Mouse (Mus musculus) cerebellum, adult (tissue): ENCODE results near the gene Ighmbp2.

Experiments
- ATAC-seq: cut with Nextera tagmentation; 2 replicates; pipeline ENCODE4 v1.9.2; 2017; ENCODE audit warnings: mild to moderate bottlenecking, moderate library complexity, mixed read lengths; ENCODE audit not compliant: insufficient number of reproducible peaks, low FRiP score, low TSS enrichment

Ighmbp2 gene

DNA sequence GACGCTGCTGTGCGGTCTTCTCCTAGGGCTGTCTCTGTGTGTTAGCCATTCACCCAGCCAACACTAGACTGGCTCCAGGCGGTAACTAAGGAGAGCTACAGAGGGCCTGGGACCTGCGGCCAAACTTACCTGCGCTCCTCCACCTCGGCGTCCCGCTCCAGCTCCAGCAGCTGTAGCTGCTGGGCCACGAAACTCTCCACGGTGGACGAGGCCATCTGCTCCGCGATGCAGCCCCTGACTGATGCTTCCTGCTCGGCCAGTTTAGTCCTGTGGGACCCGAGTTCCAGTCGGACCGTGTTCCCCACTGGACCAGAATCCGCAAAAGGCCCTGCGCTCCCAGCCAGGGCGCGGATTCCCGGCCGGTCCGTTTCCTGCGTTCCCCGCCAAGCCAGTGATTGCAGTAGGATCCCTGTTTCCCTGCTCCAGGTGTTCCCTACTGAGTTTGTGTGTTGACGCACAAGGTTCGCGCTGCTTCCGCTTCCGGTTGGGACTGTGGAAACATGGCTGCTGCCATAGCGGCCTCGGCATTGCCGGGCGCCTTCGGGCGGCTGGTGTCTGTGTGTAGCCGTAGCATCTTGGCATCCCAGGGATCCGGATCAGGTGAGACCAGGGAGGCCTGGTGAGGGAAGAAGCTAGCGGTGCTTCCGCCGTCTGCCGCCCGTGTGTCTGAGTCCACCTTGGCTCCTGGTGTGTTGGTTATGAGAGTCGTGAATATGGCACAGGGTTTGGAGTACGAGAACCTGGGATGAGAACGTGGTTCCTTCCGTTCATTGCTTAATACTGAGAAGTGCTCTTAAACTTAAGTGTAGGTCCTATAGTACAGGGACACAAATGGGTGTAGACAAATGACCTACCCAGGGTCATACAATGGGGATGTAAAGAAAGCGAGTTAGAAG lies at the start of gene Ighmbp2, which contains the start of gene Mrpl21:
Gene Ighmbp2 (minus strand): TSS at position 446 of the 896 bp plus-strand sequence.
Gene Mrpl21 (plus strand): TSS at position 330 of the 896 bp plus-strand sequence.
- ATAC-seq = peak; percentile 84

DNA sequence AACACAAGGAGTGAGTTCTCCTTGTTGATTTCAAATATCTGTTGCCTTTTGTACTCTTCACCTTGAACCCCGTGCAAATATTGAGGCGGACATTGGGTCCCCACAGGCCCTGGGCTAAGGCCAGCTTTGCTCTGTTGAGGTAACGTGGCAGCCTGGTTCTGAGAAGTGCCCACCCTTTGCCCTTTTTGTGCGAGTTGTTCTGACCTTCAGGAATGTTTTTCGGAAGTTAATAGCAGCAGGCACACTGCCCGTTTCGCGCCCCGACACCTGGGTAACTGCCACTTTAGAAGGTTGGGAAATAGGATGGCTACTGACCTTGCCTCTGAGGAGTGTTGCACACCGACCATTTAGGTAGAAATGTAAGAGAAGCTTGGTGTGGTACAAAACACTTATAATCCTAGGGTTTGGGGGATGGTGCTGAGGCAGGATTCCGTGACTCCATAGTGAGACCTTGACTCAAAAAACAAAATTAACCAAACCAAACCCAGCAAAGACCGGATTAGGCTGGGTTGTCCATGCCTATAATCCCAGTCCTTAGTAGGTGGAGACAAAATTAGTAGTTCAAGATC lies 43.7 kb upstream of the Ighmbp2 start:
- ATAC-seq = no peak

DNA sequence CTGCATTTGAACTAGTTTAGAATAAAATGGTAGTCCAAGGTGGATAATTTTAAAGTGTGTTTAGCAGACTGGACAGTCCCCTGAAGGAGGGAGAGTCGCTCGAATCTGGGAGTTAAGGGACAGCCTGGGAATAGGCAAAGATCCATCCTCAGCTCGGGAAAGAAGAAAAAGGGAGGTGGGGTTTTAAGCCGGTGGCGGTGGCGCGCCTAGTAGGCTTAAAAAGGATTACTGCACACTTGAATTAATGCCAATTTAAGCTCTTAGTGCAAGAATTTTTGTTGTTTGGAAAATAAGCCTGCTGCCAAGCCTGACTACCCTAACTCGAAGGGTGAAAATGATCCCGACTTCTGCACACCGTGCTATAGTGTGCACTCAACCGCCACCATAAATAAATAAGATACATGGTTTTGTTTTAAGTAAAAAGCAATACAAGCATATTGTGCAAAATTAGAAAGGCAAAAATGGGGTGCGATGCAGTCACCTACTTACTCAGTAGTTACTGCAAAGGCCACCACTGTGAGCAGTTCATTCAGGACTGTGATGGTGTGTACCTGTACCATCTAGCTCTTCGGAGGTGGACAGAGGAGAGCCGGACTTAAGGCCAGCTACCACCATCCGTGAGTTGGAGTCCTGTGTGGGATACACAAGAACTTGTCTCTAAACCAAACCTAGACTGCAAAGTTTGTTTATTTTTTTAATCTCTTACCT lies 43.1 kb upstream of the Ighmbp2 start:
- no peak for ATAC-seq

DNA sequence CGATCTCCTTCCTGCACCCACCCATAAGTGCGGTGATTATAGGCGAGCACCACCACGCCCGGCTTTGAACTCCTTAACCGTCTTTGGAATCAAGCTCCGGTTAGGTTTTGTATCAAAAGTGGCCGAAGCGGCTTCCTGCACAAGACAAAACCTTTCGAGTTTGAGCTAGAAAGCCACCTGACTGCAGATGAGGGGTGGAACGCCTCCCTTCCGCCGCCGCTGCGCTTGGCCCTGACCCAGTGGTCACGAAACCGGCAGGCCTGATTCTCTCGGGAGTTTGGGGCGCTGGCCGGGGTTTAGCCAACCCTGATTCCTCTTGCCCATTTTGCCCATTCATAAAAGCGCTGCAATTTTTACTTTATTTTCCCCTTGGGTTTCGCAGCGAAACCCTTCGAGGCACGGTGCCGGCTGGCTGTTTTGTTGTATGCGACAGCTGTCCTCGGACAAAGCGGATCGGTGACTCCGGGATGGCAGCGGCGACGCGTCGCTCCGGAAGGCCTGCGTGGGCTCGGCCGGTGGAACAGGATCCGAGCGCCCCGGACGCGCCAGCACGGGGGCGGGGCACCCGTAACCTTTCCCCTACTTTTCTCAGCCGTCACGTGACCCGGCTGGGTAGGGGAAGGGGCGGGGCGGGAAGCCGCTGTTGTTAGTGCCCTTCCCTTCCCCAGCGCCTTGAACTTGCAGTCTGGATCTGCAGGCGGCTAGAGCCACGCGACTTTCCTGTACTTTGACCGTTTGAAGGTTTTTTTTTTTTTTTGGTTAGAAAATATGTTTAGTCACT lies 42.3 kb upstream of the Ighmbp2 start:
- ATAC-seq = no peak

DNA sequence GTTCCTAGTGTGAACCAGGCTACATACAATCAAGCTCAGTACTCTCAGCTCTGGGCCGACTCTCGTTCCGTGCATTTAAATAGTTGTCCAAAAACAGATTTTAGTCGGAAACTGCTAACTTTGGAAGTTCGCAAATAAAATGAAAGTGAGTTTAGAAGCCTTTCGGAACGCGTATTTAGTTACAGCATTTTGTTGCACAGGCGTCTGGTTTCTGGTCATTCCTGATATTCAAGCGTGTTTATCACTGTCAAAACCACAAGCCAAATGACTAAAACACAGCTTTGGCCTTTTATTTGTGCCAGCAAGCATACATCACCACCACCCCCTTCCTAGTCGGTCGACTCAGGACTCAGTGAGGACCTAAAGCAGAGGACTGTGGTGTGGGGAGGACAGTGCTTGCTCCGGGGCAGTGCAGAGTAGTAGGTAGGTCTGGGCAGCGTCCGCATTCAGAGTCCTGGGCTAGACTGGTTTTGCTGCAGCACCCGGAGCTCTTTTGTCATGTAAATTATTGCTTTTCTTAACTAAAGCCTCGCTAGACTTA lies 41.5 kb upstream of the Ighmbp2 start:
- ATAC-seq = no peak

DNA sequence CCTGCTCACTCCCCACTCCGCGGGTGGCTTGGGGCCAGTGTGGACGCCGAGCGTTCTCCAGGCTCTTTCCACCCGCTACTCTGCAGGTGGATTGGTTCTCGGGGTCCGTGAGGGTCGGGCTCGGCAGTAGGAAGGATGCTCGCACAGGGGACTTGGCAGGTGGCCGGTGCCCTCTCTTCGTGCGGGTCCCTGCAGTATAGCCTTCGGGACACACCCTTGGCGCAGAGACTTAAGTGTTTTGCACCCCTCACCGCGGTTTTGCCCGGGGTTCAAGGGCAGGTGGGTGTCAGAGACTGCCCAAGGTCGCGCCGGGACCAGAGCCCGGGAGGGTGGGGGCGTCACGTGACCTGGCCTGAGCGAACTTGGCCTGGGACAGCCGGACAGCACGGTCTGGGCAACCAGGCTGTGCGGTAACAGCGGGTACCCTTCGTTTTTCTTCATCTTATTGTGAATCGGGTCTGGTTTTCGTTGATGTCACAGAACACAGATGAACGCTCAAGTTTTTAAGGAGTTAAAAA lies 41.0 kb upstream of the Ighmbp2 start:
- ATAC-seq = no peak

DNA sequence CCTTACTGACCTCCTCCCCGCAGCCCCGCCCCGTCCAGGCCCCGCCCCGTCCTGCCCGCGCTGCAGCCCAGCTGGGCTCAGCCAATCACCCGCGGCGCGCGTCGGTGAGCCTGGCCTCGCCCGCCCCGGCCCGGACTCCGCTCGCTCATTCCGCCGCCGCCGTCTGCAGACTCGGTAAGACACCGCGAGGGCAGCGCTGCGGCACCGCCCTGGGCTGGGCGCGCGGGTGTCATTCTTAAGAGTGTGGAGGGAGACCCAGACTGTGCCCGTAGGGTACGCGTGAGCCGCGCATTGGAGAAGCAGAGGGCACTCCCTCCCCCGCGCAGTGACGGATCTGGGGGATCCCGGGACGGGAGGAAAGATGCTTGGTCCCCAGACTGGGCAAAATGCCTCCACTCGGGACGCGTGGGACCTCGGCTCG lies 40.4 kb upstream of the Ighmbp2 start:
- ATAC-seq = 0 out of 2 replicates have a peak, but pooled peaks have one; percentile 45

DNA sequence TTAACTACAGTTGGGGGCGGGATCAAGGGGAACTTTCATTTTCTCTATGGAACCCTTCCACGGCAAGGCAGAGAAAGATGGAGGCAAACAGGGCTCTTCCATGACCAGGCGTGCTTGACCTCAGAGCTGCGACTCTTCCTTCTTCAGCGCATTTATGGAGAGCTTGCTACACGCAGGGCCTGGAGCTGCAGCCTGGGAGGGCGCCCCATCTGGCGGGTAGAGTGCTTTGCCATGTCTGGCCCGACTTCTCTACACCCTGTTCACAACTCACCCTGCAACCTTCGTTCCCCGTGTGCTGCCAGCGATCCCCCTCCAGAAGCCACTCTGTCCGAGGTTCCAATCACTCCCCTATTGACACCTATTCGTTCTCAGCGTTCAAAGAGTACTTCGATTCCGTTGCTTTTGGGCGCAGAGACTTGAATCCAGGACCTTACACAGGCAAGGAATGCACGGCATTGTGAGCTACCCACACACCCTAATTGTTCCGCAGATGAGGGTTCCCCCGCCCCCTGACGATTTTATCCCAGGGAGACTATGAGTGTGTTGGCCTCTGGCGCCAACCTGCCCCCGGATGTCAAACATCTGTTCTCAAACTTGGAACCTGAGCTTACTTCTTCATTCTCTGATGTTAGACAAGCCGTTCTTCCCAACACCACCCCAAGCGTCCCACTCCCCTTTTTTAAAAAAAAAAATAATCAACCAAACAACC lies 39.6 kb upstream of the Ighmbp2 start, which contains the start of gene Cpt1a:
Gene Cpt1a (plus strand): TSS at position 74 of the 709 bp plus-strand sequence.
- no peak for ATAC-seq

DNA sequence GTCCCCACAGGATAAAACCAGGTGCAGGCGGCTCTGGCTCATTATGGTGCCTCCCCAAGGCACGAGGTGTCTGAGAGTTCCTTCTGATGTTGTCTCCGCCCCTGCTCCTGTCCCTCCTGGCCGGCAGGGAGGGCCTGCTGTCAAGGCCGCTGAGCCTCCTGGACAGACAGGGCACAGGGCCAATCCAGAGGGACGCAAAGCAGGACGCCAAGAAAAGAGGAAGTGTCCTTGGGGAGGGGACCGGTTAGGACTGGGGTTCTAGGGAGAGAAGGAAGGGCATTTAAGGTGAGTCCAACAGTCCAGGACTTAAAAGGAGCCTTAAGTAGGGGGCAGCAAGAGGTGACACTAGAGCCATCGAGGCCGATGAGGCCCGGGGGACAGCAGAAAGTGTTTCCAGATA lies 38.8 kb upstream of the Ighmbp2 start:
- no peak for ATAC-seq

DNA sequence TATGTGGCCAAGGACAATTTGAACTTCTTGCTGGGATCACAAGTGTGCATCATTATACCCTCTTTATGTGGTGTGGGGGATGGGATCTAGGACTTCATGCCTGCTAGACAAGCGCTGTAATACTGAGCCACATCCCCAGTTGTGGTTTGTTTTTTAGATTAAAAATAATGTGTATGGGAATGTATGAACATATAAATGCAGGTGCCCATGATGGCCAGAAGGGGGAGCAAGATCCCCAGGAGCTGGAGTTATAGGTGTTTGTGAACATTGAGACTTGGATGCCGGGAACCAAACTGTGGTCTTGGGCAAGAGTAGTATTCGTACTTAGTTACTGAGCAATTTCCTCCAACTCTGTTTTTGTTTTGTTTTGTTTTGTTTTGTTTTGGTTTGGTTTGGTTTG lies 38.0 kb upstream of the Ighmbp2 start:
- ATAC-seq = no peak

DNA sequence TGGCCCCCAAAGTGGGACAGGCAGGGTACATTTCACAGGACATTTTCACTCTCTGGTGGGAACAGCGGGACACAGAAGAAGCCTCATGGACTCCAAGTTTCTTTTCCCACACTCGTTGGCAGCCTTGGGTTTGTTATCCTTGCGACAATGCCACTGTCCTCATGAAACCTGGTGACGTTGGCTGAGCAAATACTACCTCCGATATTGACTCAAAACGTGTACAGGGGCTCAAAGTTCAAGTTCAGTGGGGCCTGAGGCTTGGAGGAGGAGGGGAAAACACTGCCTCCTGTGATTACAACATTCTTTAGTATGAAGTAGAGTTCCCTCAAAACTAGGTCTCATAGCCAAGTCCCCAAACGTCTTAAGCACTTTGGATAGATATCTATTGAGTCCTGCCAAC lies 37.3 kb upstream of the Ighmbp2 start:
- ATAC-seq = no peak

DNA sequence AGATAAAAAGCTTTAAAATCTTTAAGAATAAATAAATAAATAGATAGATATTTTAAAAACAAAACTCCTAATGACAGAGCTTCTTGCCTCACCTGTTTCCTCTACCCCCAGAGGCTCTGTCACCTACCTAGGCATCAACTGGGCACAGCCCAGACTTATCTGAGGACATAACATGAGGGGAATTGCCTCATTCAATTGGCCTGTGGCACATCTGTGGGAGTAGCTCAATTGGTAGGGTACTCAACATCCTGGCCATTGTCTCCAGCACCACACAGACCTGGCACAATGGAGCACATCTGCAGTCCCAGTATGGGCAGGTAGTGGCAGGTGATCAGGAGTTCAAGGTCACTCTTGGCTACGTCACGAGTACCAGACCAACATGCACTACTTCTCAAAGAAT lies 36.5 kb upstream of the Ighmbp2 start:
- no peak for ATAC-seq

DNA sequence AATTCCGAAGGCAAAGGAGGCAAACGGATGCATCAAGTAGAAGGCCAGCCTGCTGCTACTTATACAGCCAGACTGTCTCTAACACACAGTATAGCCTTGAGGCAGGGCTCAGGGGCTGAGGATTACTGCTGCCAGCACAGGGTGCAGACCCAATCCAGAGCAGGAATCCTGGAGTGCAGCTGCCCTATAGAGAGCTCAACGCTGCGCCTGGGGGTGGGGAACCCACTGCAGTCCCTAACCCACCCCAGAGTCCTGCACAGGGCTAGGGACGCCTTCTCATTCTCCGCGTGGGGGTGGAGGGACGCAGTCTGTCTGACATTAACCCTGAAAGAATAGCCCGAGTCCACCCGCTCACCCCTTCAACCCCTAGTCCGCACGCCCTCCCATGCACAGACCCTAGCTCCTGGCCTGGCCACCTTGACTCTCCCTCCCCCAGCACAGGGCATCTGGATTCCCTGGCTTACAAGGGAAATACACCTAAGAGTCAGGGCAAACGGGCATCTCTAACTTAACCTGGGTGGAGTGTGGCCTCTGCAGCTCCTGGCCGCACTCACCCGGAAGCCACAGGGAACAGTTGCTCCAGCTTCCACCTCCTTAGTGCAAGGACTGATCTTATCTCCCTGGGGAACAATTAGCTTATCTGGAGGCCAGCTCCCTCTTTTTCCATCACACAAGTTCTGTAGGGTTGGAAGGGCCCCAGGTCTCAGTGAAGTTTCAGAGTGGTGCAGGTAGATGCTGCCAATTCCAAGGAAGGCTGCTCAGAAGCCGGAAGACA lies 24.5 kb upstream of the Ighmbp2 start:
- ATAC-seq = no peak

DNA sequence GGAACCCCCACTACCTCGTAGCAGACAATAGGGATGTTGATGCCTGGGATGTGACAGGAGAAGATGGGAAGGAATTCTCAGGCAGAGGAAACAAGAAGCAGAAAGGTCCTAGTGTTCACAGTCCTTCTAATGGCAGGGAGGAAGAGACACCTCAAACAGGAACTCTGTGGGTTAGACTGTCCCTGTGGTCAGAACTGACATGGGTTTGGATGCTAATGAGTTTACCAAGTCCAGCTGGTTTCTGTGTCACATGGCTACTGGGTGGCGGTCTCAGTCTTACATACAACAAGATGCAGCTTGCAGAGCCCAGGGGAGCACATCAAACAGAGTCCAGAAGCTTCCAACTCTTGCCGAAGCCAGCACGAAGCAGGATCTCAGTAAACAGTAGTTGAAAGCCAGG lies 21.2 kb upstream of the Ighmbp2 start:
- no peak for ATAC-seq

DNA sequence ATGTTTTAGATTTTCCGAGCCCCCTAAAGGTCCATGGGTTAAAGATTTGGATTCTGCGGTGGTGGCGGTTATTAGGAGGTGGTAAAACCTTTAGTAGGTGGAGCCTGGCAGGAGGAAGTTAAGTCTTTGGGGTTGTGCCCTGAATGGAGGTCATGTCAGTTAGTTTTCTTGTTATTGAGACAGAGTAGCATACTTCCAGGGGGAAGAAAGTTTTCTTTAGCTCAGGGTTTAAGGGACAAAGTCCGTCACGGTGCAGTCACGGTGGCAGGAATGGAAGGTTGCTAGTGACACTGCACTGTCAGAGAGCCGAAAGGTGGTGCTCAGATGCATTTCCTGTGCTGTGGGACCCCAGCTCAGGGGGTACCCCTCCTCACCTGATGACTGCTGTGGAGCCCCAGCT lies 15.0 kb upstream of the Ighmbp2 start:
- no peak for ATAC-seq

DNA sequence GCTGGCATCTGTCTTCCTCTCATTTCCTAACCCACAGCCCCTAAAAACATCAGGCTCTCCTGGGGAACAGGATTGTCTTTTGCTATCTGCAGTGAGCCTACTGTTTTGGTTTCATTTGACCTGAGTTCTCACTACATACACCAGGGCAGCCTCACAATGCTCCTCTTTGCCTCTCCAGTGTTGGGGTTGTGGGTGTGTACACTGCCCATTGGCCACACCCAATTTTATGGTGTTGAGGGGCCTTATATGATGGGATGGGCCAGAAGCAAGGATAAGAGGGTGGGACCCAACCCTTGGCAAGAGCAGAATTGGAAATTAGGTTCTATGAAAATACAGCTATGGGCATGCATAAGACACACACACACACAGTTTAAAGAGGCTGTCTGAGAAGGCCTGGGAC lies 14.2 kb upstream of the Ighmbp2 start:
- ATAC-seq = no peak

DNA sequence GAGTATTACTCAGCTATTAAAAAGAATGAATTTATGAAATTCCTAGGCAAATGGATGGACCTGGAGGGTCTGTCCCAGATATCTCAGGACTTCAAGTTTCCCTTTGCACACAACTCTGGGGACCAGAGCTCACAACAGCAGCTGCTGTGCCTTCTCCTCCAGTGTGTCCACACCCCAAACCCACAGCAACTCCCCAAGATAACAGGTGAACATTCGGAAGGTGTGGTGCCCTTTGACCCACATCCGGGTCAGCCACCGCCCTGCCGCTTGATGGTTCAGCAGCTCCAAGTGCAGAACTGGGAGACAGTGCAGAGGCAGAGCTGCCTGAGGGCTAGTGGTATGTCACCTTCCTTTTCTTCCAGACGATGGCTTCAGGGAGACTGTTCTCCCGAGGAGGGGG lies 12.4 kb upstream of the Ighmbp2 start:
- no peak for ATAC-seq

DNA sequence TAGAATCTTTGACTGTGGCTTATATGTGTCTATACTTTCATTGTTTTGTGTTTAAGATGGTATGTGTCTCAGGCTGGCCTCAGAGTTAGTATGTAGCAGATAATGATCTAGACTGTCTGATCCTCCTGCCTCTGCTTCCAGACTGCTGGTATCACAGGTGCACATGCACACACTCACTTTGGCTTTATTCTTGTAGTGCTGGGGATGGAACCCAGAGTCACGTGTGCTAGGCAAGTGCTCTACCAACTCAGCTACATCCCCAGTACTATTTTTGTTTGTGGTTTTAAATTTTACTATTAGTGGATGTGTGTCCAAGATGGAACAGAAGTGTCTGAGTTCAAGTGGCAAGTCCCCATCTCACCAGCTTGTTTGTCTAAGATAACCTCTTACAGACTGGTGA lies 10.2 kb upstream of the Ighmbp2 start:
- no peak for ATAC-seq
